ENCODE assay signal across 16 mouse cellular contexts in the genomic region with DNA sequence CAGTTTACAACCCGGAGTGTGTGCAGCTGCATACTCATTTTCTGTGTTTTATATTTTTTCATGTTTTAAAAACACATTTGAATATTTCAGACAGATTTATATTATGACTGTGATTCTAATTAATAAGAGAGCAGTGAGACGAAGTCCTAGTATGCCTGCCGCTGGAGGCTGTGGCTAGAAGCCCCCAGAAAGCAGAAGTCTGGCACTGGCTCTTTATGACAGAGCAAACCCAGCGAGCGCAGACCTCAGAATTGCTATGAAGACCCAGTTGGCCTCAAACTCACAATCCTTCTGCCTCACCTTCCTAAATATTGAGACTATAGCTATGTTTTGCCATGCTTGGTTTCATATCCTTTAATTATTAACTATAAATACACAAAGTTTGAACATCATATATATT.
"Had no signal": no experiment of that assay in that cellular context is flagged by ENCODE, and none has a peak within 500 bp of the region (broad histone marks: within the 10 kb centered on the region; RNA-seq: fewer than 3 reads in every experiment).

No protein-coding gene starts in this region.

- DNase-seq: lung, adult 18-20 months; lung, postnatal 10 days; lung, postnatal 4 days; retina, postnatal 1 day; right cerebral cortex, adult 18-20 months; right cerebral cortex, postnatal 25 days; right cerebral cortex, postnatal 4 days; spleen, adult 18-20 months; thymus, adult 18-20 months; thymus, postnatal 14 days; thymus, postnatal 36 days had no signal

- H3K27ac ChIP-seq: midbrain, embryonic 10.5 days; midbrain, embryonic 13.5 days; midbrain, embryonic 15.5 days; neural tube, embryonic 12.5 days had no signal

- H3K9ac ChIP-seq: lung, embryonic 14.5 days; midbrain, embryonic 13.5 days; midbrain, embryonic 15.5 days; neural tube, embryonic 12.5 days had no signal

- H3K4me3 ChIP-seq: midbrain, embryonic 10.5 days; midbrain, embryonic 13.5 days; midbrain, embryonic 15.5 days; neural tube, embryonic 12.5 days had no signal

- H3K4me1 ChIP-seq: midbrain, embryonic 10.5 days; midbrain, embryonic 13.5 days; midbrain, embryonic 15.5 days; neural tube, embryonic 12.5 days had no signal

- H3K9me3 ChIP-seq: midbrain, embryonic 10.5 days; midbrain, embryonic 13.5 days; midbrain, embryonic 15.5 days; neural tube, embryonic 12.5 days had no signal

- ATAC-seq: midbrain, embryonic 13.5 days; midbrain, embryonic 15.5 days had no signal

- H3K4me2 ChIP-seq: lung, embryonic 14.5 days; midbrain, embryonic 13.5 days; midbrain, embryonic 15.5 days; neural tube, embryonic 12.5 days had no signal

- H3K27me3 ChIP-seq: midbrain, embryonic 13.5 days; midbrain, embryonic 15.5 days; neural tube, embryonic 12.5 days had no signal
